Mouse (Mus musculus) olfactory bulb, adult 2 months (tissue): ENCODE measurements around the gene Clec2d.

Source experiments
- CTCF ChIP-seq: fragments of 200-500 bp; IDR thresholded peaks from 2 replicates; pipeline ENCODE4 v1.5.1; 2012; ENCODE audit warnings: low read depth, mild to moderate bottlenecking, low read length, moderate library complexity; ENCODE audit not compliant: insufficient read depth
- POLR2A ChIP-seq: fragments of 200-500 bp; IDR thresholded peaks from 2 replicates; pipeline ENCODE4 v1.6.1; 2012; ENCODE audit warnings: mild to moderate bottlenecking, low read depth, low read length, moderate library complexity; ENCODE audit not compliant: insufficient read depth

DNA sequence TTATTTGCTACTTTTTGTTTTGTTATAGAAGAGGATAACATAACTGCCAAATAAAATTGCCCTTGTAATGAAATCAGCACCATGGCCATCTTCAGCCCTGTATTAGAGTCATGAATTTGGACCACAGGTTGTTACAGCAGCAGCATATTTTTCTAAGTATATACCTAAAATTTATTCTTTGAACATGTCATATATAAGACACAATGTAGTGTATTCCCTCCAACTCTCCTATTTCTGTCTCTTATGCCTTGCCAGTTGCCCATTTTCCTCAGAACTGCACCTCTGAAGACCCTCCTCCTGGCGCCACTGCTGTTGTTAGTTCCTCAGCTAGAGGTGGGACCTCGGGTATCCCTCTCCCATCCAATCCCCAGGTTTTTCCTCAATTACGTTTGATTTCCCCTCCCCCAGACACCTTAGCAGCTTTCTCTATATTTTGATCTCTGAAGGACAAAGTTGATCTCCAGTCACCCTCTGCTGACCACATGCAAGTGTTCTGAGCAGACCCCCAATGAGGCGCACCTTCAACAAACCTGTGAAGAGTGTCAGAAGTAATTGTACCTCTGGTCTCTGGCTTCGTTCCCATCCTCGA, 53.0 kb downstream of the Clec2d start:
- TF ChIP-seq CTCF (no peak), POLR2A (no peak)
